Mouse (Mus musculus): Measurements from ENCODE around the gene Rbm17. TPM values are rescaled to one million over a fixed set of nuclear protein-coding genes. Genes with fewer than 3 reads are reported as not detected.

The Rbm17 gene
- polyA plus RNA-seq, 1 experiment from 2014 or later: 170 TPM

DNA sequence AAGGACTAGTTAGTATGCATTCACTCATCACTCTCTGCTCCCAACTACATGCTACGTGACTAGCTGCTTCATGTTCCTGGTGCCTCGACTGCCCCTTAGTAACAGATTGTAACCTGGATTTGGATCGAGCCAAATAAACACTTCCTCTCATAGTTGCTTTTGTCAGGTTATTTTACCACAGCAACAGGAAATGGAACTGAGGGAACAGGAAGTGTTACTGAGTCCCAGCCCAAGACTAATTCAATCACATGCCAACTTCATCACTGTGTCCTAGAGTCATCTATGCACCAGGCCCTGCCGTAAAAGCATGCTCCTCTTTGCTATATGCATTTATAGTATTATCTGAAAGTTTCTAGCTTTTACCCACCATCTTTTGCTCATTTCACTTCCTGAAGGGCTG, 16.0 kb downstream of the Rbm17 start:
- H3K4me3 ChIP-seq: no peak overlapping the region
- no peaks in the 10 kb centered on the region for H3K9me3 ChIP-seq
- H3K4me2 ChIP-seq: no peak overlapping the region
- H3K27ac ChIP-seq: no peak overlapping the region
- no peaks in the 10 kb centered on the region for H3K27me3 ChIP-seq
- H3K4me1 ChIP-seq: no peaks in the 10 kb centered on the region
- WGBS: 92% methylated on average over 4 of the region's 4 CpGs
- ATAC-seq (ENCODE audit: insufficient number of reproducible peaks, insufficient read depth, low FRiP score, low TSS enrichment, low read depth): no peak
- H3K9ac ChIP-seq: no peak overlapping the region
- peaks cover 95% of the 10 kb centered on the region for H3K36me3 ChIP-seq

DNA sequence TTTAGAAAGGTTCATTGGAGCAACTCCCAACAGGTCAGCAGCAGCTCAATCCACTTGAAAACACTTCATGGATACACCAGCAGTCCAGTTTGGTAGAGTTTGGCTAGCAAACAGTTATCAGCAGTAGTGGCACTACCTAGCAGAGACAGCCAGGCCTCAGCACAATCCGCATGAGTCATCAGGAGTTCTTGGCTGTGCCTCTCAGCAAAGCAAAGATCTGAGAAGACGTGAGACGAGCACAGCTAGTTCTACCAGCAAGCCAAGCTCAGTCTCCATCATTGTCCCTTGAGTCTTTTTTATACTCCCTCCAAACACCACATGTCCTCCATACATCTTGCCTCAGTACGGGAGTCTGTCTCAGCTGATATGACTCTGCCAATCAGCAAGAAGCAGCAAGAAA, 24.6 kb downstream of the Rbm17 start:
- no peaks in the 10 kb centered on the region for H3K4me1 ChIP-seq
- H3K9ac ChIP-seq: no peak overlapping the region
- H3K9me3 ChIP-seq: 0 out of 2 replicates have a peak, but pooled peaks cover 3% of the 10 kb centered on the region
- 90% methylated on average over 4 of the region's 4 CpGs for WGBS
- H3K4me2 ChIP-seq: no peak overlapping the region
- H3K36me3 ChIP-seq: peaks cover 22% of the 10 kb centered on the region
- H3K27ac ChIP-seq: no peak overlapping the region
- H3K27me3 ChIP-seq: no peaks in the 10 kb centered on the region
- no peak for ATAC-seq (ENCODE audit: insufficient number of reproducible peaks, insufficient read depth, low FRiP score, low TSS enrichment, low read depth)
- no peak overlapping the region for H3K4me3 ChIP-seq

GRCm38 (mm10) chr2:11578187-11578586, 25.8 kb downstream of the Rbm17 start:
- ATAC-seq (ENCODE audit: insufficient number of reproducible peaks, insufficient read depth, low FRiP score, low TSS enrichment, low read depth): no peak
- Histone ChIP-seq H3K4me3 (no peak overlapping the region), H3K36me3 (peaks cover 13% of the 10 kb centered on the region), H3K27me3 (no peaks in the 10 kb centered on the region), H3K4me2 (no peak overlapping the region), H3K9ac (no peak overlapping the region), H3K27ac (no peak overlapping the region), H3K4me1 (no peaks in the 10 kb centered on the region), H3K9me3 (0 out of 2 replicates have a peak, but pooled peaks cover 3% of the 10 kb centered on the region)
- WGBS: 63% methylated on average over 6 of the region's 6 CpGs

DNA sequence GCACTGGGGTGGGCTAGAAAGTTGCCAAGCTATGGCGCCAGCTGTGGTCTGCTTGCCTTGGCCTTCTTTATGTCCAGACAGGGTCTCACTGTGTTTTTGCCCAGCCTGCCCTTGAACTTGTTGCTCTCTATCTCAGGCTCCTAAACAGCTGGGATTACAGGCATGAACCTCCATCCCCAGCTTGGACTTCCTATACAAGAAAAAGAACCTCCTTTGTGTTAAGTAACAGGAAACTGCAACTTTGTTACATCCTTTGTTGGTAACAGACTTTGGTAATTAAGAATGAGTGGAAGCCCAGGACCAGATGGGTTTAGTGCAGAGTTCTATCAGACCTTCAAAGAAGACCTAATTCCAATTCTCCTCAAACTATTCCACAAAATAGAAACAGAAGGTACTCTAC, 30.3 kb downstream of the Rbm17 start:
- Histone ChIP-seq H3K4me1 (no peaks in the 10 kb centered on the region), H3K4me2 (no peak overlapping the region), H3K9me3 (no peaks in the 10 kb centered on the region), H3K27me3 (no peaks in the 10 kb centered on the region), H3K9ac (no peak overlapping the region), H3K4me3 (no peak overlapping the region), H3K27ac (no peak overlapping the region), H3K36me3 (no peaks in the 10 kb centered on the region)
- no peak for ATAC-seq (ENCODE audit: insufficient number of reproducible peaks, insufficient read depth, low FRiP score, low TSS enrichment, low read depth)
- WGBS: 91% methylated on average over 1 of the region's 1 CpGs

GRCm38 (mm10) chr2:11571004-11571535, 32.9 kb downstream of the Rbm17 start:
- Histone ChIP-seq H3K27me3 (no peaks in the 10 kb centered on the region), H3K4me1 (no peaks in the 10 kb centered on the region), H3K36me3 (no peaks in the 10 kb centered on the region), H3K27ac (no peak overlapping the region), H3K4me2 (no peak overlapping the region), H3K9ac (no peak overlapping the region), H3K4me3 (no peak overlapping the region), H3K9me3 (no peaks in the 10 kb centered on the region)
- WGBS: 41% methylated on average over 6 of the region's 6 CpGs
- ATAC-seq (ENCODE audit: insufficient number of reproducible peaks, insufficient read depth, low FRiP score, low TSS enrichment, low read depth): no peak

- 84% methylated on average over 7 of the region's 7 CpGs for WGBS
- H3K27me3 ChIP-seq: no peaks in the 10 kb centered on the region
- H3K9me3 ChIP-seq: no peaks in the 10 kb centered on the region
- H3K4me1 ChIP-seq: no peaks in the 10 kb centered on the region
- H3K27ac ChIP-seq: no peak overlapping the region
- no peak overlapping the region for H3K9ac ChIP-seq
- H3K4me3 ChIP-seq: no peak overlapping the region
- H3K36me3 ChIP-seq: no peaks in the 10 kb centered on the region
- no peak for ATAC-seq (ENCODE audit: insufficient number of reproducible peaks, insufficient read depth, low FRiP score, low TSS enrichment, low read depth)
- H3K4me2 ChIP-seq: no peak overlapping the region
These were observed 35.5 kb downstream of the Rbm17 start for GRCm38 (mm10) chr2:11568471-11568870.

GRCm38 (mm10) chr2:11567781-11568362, 36.1 kb downstream of the Rbm17 start:
- Histone ChIP-seq H3K27me3 (no peaks in the 10 kb centered on the region), H3K27ac (no peak overlapping the region), H3K36me3 (no peaks in the 10 kb centered on the region), H3K4me2 (no peak overlapping the region), H3K4me3 (no peak overlapping the region), H3K9ac (no peak overlapping the region), H3K9me3 (no peaks in the 10 kb centered on the region), H3K4me1 (no peaks in the 10 kb centered on the region)
- no peak for ATAC-seq (ENCODE audit: insufficient number of reproducible peaks, insufficient read depth, low FRiP score, low TSS enrichment, low read depth)
- 60% methylated on average over 4 of the region's 4 CpGs for WGBS

GRCm38 (mm10) chr2:11566898-11567297, 37.1 kb downstream of the Rbm17 start:
- 89% methylated on average over 3 of the region's 3 CpGs for WGBS
- H3K27me3 ChIP-seq: no peaks in the 10 kb centered on the region
- ATAC-seq (ENCODE audit: insufficient number of reproducible peaks, insufficient read depth, low FRiP score, low TSS enrichment, low read depth): no peak
- no peak overlapping the region for H3K4me3 ChIP-seq
- no peaks in the 10 kb centered on the region for H3K4me1 ChIP-seq
- no peak overlapping the region for H3K9ac ChIP-seq
- no peaks in the 10 kb centered on the region for H3K36me3 ChIP-seq
- H3K9me3 ChIP-seq: no peaks in the 10 kb centered on the region
- no peak overlapping the region for H3K4me2 ChIP-seq
- no peak overlapping the region for H3K27ac ChIP-seq

DNA sequence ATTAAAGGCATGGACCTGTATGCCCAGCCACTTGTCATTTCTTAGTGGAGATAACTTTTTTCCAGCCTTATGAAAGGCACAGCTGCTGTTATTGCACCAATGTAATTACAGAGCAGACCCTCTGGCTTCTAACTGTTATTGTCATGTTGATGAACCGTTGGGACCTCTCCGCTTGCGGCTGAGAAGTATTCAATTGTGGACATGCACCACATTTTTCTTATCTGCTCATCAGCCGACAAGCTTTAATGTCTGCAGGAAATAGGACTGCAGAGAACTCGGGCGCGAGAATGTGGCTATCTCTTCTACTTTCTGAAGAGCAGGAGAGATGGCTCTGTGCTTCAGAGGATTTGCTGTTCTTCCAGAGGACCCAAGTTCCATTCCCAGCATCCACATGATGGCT, 37.7 kb downstream of the Rbm17 start:
- no peak for ATAC-seq (ENCODE audit: insufficient number of reproducible peaks, insufficient read depth, low FRiP score, low TSS enrichment, low read depth)
- Histone ChIP-seq H3K4me1 (no peaks in the 10 kb centered on the region), H3K9me3 (no peaks in the 10 kb centered on the region), H3K36me3 (no peaks in the 10 kb centered on the region), H3K27me3 (no peaks in the 10 kb centered on the region), H3K4me3 (no peak overlapping the region), H3K27ac (no peak overlapping the region), H3K4me2 (no peak overlapping the region), H3K9ac (no peak overlapping the region)
- 77% methylated on average over 7 of the region's 7 CpGs for WGBS

GRCm38 (mm10) chr2:11564768-11565167, 39.2 kb downstream of the Rbm17 start:
- no peak overlapping the region for H3K9ac ChIP-seq
- 76% methylated on average over 6 of the region's 6 CpGs for WGBS
- H3K4me1 ChIP-seq: no peaks in the 10 kb centered on the region
- H3K4me3 ChIP-seq: no peak overlapping the region
- H3K27ac ChIP-seq: no peak overlapping the region
- no peaks in the 10 kb centered on the region for H3K9me3 ChIP-seq
- H3K27me3 ChIP-seq: no peaks in the 10 kb centered on the region
- ATAC-seq (ENCODE audit: insufficient number of reproducible peaks, insufficient read depth, low FRiP score, low TSS enrichment, low read depth): no peak
- H3K4me2 ChIP-seq: no peak overlapping the region
- no peaks in the 10 kb centered on the region for H3K36me3 ChIP-seq

DNA sequence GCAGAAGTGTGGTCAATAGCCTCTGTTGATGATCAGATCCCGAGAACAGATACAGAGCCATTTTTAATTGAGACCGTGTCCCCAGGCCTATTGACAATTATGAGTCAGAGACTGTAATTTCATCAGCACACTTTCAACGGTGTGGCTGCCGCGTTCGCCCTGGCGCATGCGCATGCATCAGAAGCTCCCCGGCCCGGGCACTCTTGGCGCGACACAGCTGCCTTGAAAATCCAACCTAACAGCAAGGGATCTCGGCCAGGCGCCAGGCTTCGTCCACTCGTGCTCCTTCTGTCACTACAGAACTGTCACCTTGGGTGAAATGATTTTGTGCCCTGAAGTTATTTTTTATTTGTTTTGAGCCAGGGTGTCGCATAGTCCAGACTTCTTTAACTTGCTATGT, 40.7 kb downstream of the Rbm17 start:
- H3K27ac ChIP-seq: no peak overlapping the region
- no peak for ATAC-seq (ENCODE audit: insufficient number of reproducible peaks, insufficient read depth, low FRiP score, low TSS enrichment, low read depth)
- H3K4me3 ChIP-seq: no peak overlapping the region
- no peak overlapping the region for H3K4me2 ChIP-seq
- WGBS: 91% methylated on average over 17 of the region's 17 CpGs
- no peak overlapping the region for H3K9ac ChIP-seq
- no peaks in the 10 kb centered on the region for H3K4me1 ChIP-seq
- H3K9me3 ChIP-seq: no peaks in the 10 kb centered on the region
- no peaks in the 10 kb centered on the region for H3K27me3 ChIP-seq
- no peaks in the 10 kb centered on the region for H3K36me3 ChIP-seq

DNA sequence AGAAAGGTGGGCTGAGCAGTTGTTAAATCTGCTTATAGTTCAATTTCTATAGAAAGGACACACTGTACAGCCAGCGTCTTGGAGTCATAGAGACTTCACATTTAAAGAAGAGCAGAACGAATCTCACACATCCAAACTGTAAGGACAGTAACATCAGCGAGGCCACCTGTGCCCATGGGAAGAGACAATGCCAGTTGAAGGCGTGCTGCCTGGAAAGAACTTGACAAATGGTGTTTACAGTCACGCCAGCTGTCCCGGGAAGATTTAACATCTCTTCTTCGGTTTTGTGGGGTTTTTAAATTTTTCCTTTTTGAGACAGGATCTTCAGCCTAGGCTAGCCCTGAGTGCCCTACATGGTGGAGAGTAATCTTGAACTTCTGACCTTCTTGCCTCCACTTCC, 45.3 kb downstream of the Rbm17 start:
- Histone ChIP-seq H3K9ac (no peak overlapping the region), H3K36me3 (no peaks in the 10 kb centered on the region), H3K4me3 (no peak overlapping the region), H3K27ac (no peak overlapping the region), H3K9me3 (no peaks in the 10 kb centered on the region), H3K27me3 (peaks cover 17% of the 10 kb centered on the region), H3K4me2 (no peak overlapping the region), H3K4me1 (0 out of 2 replicates have a peak, but pooled peaks cover 5% of the 10 kb centered on the region)
- WGBS: 87% methylated on average over 7 of the region's 7 CpGs
- no peak for ATAC-seq (ENCODE audit: insufficient number of reproducible peaks, insufficient read depth, low FRiP score, low TSS enrichment, low read depth)
